Mouse (Mus musculus) heart, embryonic 16.5 days (tissue): ENCODE measurements at regions not wholly inside any gene's neighbourhood (a gene's known extent, or its start where the extent isn't known, plus 50 kb on each side); places are given as distances from the start of the nearest gene placed in this dataset.

Experiments used
- ATAC-seq: fragments of 200-750 bp; cut with Nextera tagmentation; replicated peaks from 2 replicates; pipeline ENCODE4 v1.8.0; 2017; ENCODE audit warnings: moderate number of reproducible peaks; ENCODE audit not compliant: insufficient read depth, low FRiP score; ENCODE audit errors: extremely low read depth
- H3K27ac ChIP-seq: fragments of 300-500 bp; sonication (generic); 2 replicates; pipeline ENCODE4 v1.5.1; 2014; ENCODE audit warnings: mild to moderate bottlenecking, low read length, control low read depth, moderate library complexity
- H3K27me3 ChIP-seq: fragments of 300-500 bp; sonication (generic); 2 replicates; pipeline ENCODE4 v1.6.1; 2014; ENCODE audit warnings: low read length, mixed read lengths; ENCODE audit not compliant: control insufficient read depth, insufficient read depth
- H3K36me3 ChIP-seq: fragments of 300-500 bp; sonication (generic); 2 replicates; pipeline ENCODE4 v1.6.1; 2014; ENCODE audit not compliant: control insufficient read depth, insufficient read depth
- H3K4me1 ChIP-seq: fragments of 300-500 bp; sonication (generic); 2 replicates; pipeline ENCODE4 v1.6.1; 2014; ENCODE audit warnings: low read length, mixed read lengths; ENCODE audit not compliant: control insufficient read depth, insufficient read depth
- H3K4me2 ChIP-seq: fragments of 300-500 bp; sonication (generic); 2 replicates; pipeline ENCODE4 v1.6.1; 2014; ENCODE audit warnings: low read depth, mild to moderate bottlenecking, control low read depth, low read length
- H3K4me3 ChIP-seq: fragments of 300-500 bp; sonication (generic); 2 replicates; pipeline ENCODE4 v1.5.1; 2014; ENCODE audit warnings: mild to moderate bottlenecking, control low read depth, low read length
- H3K9ac ChIP-seq: fragments of 300-500 bp; sonication (generic); 2 replicates; pipeline ENCODE4 v1.6.1; 2014; ENCODE audit warnings: low read length, control low read depth
- H3K9me3 ChIP-seq: fragments of 300-500 bp; sonication (generic); replicated peaks from 2 replicates; pipeline ENCODE4 v1.6.1; 2016; ENCODE audit warnings: low read length; ENCODE audit not compliant: control insufficient read depth
- WGBS: fragments of 180-500 bp; shearing (Covaris S2); extraction: QIAGEN DNeasy Blood & Tissue Kit; methylation state at CpG from one replicate; pipeline ENCODE4 v1.1.7; 2014; 5-methylcytosine and 5-hydroxymethylcytosine counted together

DNA sequence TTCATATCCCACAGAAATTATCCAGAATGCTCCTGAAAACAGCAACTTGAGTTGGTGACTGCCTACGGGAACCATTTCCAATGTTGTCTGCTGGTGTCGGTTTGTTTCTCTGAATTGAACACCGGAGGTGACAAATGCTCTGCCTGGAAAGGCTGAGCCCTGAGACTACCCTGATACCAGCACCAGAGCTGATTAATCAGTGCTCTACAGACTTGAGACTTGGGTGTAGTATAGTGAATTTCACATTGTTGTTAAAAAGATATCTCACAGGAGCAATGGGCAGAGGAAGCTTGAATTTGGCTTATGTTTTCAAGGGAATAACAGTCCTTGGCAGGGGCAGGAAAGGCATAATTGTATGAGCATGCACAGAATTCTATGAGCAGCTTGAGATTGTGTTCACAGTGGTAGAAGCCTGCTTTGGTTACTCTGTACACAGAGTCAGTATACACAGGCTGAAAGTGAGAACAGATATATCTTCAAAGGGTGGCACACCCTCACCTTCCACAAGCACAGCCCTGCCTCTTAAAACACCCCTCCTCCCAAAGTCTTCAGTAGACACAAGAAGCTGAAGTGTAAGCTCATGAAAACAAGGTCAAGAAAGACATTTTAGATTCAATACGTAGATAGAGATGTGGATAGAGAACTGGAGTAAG lies 447.1 kb downstream of the Meis1 start:
- H3K36me3 ChIP-seq, result no peaks in the 10 kb centered on the region
- no peak overlapping the region for H3K4me2 ChIP-seq
- H3K4me3 ChIP-seq, result no peak overlapping the region
- no peak for ATAC-seq
- H3K27me3 ChIP-seq, result no peaks in the 10 kb centered on the region
- no peak overlapping the region for H3K27ac ChIP-seq
- WGBS, result 85% methylated on average over 4 of the region's 4 CpGs
- H3K9ac ChIP-seq, result no peak overlapping the region
- no peaks in the 10 kb centered on the region for H3K4me1 ChIP-seq
- H3K9me3 ChIP-seq, result no peaks in the 10 kb centered on the region

DNA sequence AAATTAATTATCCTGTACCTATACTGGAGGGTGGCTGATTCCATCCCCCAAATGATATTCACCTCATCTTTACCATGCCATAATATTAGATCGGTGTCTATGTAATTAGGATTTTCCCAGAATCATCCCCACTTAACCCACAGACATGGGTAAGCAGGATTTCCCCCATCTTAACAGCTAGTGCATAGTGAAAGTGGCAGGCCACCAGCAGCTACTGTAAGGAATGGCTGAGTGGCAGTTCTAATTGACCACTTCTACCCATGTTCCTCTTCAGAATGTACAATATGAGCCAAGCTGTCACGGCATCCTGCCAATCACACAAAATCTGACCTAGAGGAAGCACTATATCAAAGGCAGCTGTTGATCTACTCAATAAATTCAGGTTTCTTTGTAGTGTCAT lies 455.8 kb downstream of the Meis1 start:
- H3K4me1 ChIP-seq, result no peaks in the 10 kb centered on the region
- H3K9me3 ChIP-seq, result no peaks in the 10 kb centered on the region
- no peak overlapping the region for H3K4me2 ChIP-seq
- ATAC-seq, result no peak
- H3K9ac ChIP-seq, result no peak overlapping the region
- H3K27me3 ChIP-seq, result no peaks in the 10 kb centered on the region
- H3K36me3 ChIP-seq, result no peaks in the 10 kb centered on the region
- 79% methylated on average over 2 of the region's 2 CpGs for WGBS
- H3K27ac ChIP-seq, result no peak overlapping the region
- H3K4me3 ChIP-seq, result no peak overlapping the region

DNA sequence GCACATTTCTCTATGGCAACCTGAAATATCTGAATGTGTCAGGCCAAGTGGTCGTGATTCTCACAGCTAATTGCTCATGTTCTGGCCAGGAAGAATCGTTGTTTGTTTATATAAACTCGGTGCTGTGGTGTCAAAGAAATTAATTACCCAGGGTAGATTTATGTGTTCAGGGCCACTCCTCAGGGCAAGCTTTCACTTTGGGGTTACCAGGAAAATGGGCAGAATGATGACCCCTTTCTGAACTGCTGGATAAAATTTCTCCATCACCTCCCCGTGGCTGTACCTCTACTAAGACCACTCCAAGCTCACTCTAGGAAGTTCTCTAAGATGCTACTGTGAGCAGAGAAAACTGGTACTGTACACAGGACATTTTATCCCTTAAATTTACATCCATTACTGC lies 460.1 kb downstream of the Meis1 start:
- H3K4me1 ChIP-seq, result no peaks in the 10 kb centered on the region
- WGBS, result 44% methylated on average over 4 of the region's 4 CpGs
- H3K36me3 ChIP-seq, result no peaks in the 10 kb centered on the region
- no peak for ATAC-seq
- H3K9ac ChIP-seq, result no peak overlapping the region
- no peak overlapping the region for H3K4me2 ChIP-seq
- H3K27ac ChIP-seq, result no peak overlapping the region
- H3K9me3 ChIP-seq, result no peaks in the 10 kb centered on the region
- no peaks in the 10 kb centered on the region for H3K27me3 ChIP-seq
- no peak overlapping the region for H3K4me3 ChIP-seq

DNA sequence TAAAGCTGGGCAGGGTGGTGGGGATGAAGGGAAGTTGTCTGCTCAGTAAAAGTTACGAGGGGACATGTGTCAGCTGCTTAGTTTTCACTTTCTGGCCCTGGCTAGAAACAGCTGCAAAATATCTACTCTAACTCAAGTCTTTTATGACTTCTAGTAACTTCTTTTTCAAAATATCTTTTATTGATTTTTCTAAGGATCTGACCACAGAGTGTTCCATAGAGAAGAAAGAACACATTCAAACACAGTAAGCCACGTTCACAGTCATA lies 483.3 kb downstream of the Meis1 start:
- no peaks in the 10 kb centered on the region for H3K27me3 ChIP-seq
- H3K9me3 ChIP-seq, result no peaks in the 10 kb centered on the region
- H3K4me1 ChIP-seq, result peaks cover 2% of the 10 kb centered on the region; the same call in 1 of the 2 replicates
- no peak overlapping the region for H3K9ac ChIP-seq
- H3K36me3 ChIP-seq, result no peaks in the 10 kb centered on the region
- no peak overlapping the region for H3K4me2 ChIP-seq
- H3K27ac ChIP-seq, result no peak overlapping the region
- 67% methylated on average over 2 of the region's 2 CpGs for WGBS
- no peak; the same call in 1 of the 2 replicates for ATAC-seq
- no peak overlapping the region for H3K4me3 ChIP-seq

DNA sequence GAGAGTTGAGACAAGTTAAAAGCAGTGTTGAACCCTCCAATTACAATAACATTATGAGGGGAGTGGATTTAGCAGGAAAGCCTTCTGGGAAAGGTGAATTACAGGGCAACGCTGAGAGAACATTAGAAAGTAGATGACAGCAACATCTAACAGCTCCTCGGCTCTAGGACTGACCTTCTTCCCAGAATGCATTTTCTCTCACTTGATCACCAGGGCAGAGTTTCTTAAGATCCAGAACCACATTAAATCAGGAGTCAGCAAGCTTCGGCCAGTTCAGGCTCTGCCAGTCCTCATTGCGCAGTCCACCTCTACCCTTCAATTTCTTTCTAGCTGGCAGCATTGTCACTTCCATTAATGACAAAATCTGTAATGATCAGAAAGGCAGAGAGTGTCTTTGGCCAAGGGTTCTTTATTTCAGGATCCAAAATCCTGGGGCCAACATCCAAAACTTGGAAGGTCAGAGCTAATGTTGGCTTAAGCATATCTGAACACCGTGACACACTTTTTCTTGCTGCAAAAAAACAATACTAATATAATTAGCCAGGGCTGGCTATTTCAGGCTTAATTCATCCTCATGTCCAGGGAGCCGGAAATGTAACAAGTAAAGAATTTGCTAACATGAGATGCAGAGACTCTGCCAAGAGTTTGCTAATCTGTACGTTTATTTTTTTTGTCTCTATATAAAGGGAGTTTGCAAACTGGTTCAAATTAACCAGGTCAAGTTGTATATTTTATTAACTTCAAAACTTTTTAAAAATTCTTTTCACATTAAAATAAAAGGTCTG lies 483.8 kb downstream of the Meis1 start:
- no peaks in the 10 kb centered on the region for H3K9me3 ChIP-seq
- H3K4me1 ChIP-seq, result peaks cover 2% of the 10 kb centered on the region; the same call in 1 of the 2 replicates
- no peaks in the 10 kb centered on the region for H3K36me3 ChIP-seq
- no peak overlapping the region for H3K4me2 ChIP-seq
- ATAC-seq, result no peak
- H3K4me3 ChIP-seq, result no peak overlapping the region
- peak overlapping the region; percentile 43; the same call in 1 of the 2 replicates for H3K27ac ChIP-seq
- H3K27me3 ChIP-seq, result no peaks in the 10 kb centered on the region
- WGBS, result 61% methylated on average over 7 of the region's 7 CpGs
- no peak overlapping the region for H3K9ac ChIP-seq

DNA sequence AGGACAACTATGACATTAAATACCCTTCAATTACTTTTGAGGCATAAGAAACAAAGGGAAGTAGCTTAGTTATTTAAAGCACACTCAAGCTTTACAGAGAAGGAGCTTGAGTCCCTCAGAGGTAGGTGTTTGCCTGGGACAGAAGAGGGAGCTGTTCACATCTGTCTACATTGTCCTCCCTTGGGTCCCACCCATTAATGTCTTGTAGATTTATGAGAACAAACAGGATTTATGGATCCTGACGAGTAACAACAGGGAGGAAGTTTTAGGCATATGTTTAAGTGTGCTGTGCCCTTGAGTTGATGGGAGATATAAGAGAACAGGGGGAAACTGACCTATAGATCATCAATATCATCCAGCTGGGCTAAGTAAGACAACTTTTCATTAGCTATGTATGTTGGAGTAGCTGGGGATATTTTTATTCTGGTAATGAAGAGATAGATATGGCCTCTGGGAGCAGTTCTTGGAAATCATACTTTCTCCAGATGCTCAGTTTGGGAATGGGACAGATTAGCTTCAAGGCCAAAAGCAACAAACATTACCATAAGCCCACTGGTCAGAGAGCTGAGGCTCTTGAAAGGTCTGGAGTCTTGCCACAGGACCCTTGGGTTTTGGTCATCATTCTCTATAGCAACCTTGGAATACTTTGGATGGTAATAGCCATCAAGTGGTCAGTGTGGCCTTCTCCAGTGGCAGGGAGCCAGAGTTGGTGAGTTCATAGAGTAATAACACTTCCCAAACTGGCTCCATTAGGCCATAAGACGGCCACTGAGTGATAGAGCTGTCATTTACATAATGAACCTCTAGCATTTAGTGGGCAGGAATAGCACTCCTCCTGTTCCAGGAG lies 487.3 kb downstream of the Meis1 start:
- Histone ChIP-seq H3K9ac (no peak overlapping the region), H3K4me1 (peaks cover 2% of the 10 kb centered on the region; the same call in 1 of the 2 replicates), H3K9me3 (no peaks in the 10 kb centered on the region), H3K27me3 (no peaks in the 10 kb centered on the region), H3K4me2 (no peak overlapping the region), H3K27ac (no peak overlapping the region), H3K4me3 (no peak overlapping the region), H3K36me3 (no peaks in the 10 kb centered on the region)
- no peak; the same call in 1 of the 2 replicates for ATAC-seq
- 53% methylated on average over 2 of the region's 2 CpGs for WGBS

DNA sequence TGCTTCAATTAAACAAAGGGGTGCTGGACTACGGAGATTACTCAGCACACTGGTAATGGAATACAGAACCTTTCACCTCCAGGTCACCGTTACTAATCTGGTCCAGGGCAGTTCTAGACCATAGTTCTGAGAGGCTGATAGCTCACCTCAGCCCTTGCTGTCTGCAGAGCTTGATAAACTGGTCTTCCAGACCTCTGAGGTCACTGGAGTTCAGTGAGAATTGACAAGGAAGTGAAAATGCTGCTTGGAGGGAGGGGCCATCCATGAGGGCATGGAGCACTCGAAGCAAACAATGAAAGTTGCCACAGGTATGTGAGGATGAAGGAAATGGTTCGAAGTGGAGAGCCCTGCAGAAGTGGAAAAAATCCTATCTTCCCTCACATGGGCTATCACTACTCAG lies 490.2 kb downstream of the Meis1 start:
- H3K9ac ChIP-seq, result no peak overlapping the region
- H3K4me3 ChIP-seq, result no peak overlapping the region
- no peaks in the 10 kb centered on the region for H3K9me3 ChIP-seq
- H3K4me2 ChIP-seq, result no peak overlapping the region
- 60% methylated on average over 4 of the region's 4 CpGs for WGBS
- H3K4me1 ChIP-seq, result no peaks in the 10 kb centered on the region
- H3K27ac ChIP-seq, result no peak overlapping the region
- no peaks in the 10 kb centered on the region for H3K36me3 ChIP-seq
- ATAC-seq, result no peak
- no peaks in the 10 kb centered on the region for H3K27me3 ChIP-seq

DNA sequence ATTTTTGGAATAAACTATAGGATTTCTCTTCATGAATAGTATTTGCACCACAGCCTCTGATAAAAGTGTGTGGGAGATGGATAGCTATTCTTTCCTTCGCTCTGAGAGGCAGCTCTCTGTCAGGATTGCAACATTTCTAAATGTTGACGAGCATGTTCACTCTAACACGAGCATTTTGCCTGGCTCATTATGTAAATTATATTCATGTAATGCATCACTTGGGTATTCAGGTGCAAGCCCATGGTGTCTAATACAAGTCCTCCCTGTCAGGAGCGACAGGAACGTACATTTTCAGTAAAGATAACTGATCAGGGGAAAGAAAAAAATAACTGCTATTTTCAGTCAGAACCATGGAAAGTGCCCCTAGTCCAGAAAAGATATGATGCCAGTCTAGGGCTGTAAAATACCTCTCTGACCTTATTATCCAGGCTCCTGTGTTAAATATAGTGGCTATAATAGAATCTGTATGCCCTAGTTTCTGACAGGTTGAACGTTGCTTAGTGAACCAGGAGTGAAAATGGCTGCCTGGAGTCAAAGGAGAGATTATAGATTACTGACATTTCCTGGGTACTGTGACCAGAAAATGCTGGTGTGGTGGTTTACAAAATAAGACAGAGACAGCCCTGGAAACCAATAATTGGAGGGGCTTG lies 523.6 kb downstream of the Meis1 start:
- H3K4me1 ChIP-seq, result no peaks in the 10 kb centered on the region
- no peak overlapping the region for H3K4me2 ChIP-seq
- no peak overlapping the region for H3K9ac ChIP-seq
- 66% methylated on average over 6 of the region's 6 CpGs for WGBS
- no peak overlapping the region for H3K27ac ChIP-seq
- no peaks in the 10 kb centered on the region for H3K9me3 ChIP-seq
- no peak overlapping the region for H3K4me3 ChIP-seq
- no peaks in the 10 kb centered on the region for H3K36me3 ChIP-seq
- H3K27me3 ChIP-seq, result no peaks in the 10 kb centered on the region
- ATAC-seq, result no peak
